Mouse (Mus musculus): ENCODE data around the gene Ikbip.

DNA sequence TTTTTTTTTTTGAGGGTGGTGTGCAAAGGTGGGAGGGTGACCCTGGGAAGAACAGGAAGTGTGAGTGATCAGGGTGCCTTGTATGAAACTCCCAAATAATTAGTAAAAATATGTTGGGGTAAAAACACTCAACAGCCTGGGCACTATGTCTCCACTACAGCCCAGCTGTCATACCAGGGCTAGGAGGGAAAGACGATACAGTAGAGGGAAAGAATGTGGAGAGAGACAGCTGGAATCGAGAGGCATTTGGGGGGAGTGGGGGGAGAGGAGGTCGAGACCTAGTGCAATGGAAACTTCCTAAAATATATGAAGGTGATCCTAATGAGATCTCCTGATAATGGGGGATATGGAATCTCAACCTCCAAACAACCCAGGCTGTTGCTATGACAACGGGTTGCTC is 27.1 kb downstream of the Ikbip start:
- no peak for TF ChIP-seq CTCF (IDR thresholded peaks at IDR 0.05; ENCODE audit: low read depth, low read length)
- no peak for TF ChIP-seq GATA1 (IDR thresholded peaks at IDR 0.05; ENCODE audit: borderline replicate concordance, low read length)
